Mouse (Mus musculus) limb, embryonic 10.5 days (tissue): ENCODE measurements at regions not wholly inside any gene's neighbourhood (a gene's known extent, or its start where the extent isn't known, plus 50 kb on each side); places are given as distances from the start of the nearest gene placed in this dataset.

ENCODE experiments used
- DNase-seq: peaks from one replicate; pipeline ENCODE4 v3.0.0-alpha.2; 2017; ENCODE audit warnings: low spot score
- H3K27ac ChIP-seq: fragments of 300-500 bp; sonication (generic); 2 replicates; pipeline ENCODE4 v1.5.1; 2016; ENCODE audit warnings: mild to moderate bottlenecking
- H3K27me3 ChIP-seq: fragments of 300-500 bp; sonication (generic); 2 replicates; pipeline ENCODE4 v1.6.1; 2016; ENCODE audit warnings: low read depth, mild to moderate bottlenecking; ENCODE audit not compliant: poor library complexity, severe bottlenecking
- H3K36me3 ChIP-seq: fragments of 300-500 bp; sonication (generic); 2 replicates; pipeline ENCODE4 v1.6.1; 2016; ENCODE audit warnings: mild to moderate bottlenecking, moderate library complexity
- H3K4me1 ChIP-seq: fragments of 300-500 bp; sonication (generic); 2 replicates; pipeline ENCODE4 v1.6.1; 2016
- H3K4me3 ChIP-seq: fragments of 300-500 bp; sonication (generic); 2 replicates; pipeline ENCODE4 v1.5.1; 2016; ENCODE audit warnings: mild to moderate bottlenecking, moderate library complexity
- H3K9me3 ChIP-seq: fragments of 300-500 bp; sonication (generic); replicated peaks from 2 replicates; pipeline ENCODE4 v1.6.1; 2016; ENCODE audit warnings: mild to moderate bottlenecking
- WGBS: fragments of 180-500 bp; shearing (Covaris S2); methylation state at CpG from one replicate; pipeline ENCODE4 v1.1.7; 2016; 5-methylcytosine and 5-hydroxymethylcytosine counted together

DNA sequence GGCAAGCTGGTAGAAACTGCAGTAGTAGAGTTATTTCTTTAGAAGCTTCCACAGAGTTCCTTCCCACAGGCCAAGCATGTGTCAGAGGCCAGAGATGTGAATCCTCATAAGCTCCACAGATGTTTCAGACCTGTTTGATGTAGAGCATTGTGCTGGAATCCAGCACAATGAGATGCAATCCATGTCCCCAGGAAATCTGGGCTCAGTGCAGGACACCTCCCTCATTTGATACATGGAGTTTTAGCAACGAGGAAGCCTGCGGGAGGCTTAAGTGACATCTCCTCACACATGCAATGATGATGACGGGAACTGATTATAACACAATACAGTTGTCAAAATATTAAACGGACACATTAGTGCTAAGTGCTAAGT is 133.7 kb downstream of the Slc30a10 start:
- Histone ChIP-seq H3K27ac (no peak overlapping the region), H3K27me3 (no peaks in the 10 kb centered on the region), H3K36me3 (no peaks in the 10 kb centered on the region), H3K4me1 (no peaks in the 10 kb centered on the region), H3K9me3 (no peaks in the 10 kb centered on the region), H3K4me3 (no peak overlapping the region)
- no peak for DNase-seq
- WGBS, result 91% methylated on average over 4 of the region's 4 CpGs

DNA sequence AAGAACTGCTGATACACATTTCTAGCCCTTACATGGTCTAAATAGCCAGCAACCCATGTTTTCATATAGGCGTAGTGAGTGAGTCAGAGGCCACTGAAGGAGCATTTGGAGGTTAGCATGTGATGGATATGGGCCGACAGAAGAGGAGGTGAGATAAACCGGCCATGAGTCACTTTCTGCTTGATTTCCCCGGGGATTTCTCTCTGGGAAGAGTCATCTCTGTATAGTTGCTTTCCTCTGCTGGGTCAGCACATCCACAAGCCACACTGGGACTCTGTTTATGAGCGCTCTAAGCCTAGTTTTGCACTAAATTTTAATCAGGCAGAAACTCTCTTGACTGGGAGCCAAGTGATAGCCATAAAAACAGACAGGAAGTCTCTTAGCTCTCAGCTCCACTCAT is 142.2 kb downstream of the Slc30a10 start:
- no peak for DNase-seq
- H3K4me1 ChIP-seq, result no peaks in the 10 kb centered on the region

GRCm38 (mm10) chr1:185598514-185598913 is 143.9 kb downstream of the Slc30a10 start:
- DNase-seq, result no peak
- no peak overlapping the region for H3K27ac ChIP-seq
- H3K36me3 ChIP-seq, result no peaks in the 10 kb centered on the region
- no peaks in the 10 kb centered on the region for H3K4me1 ChIP-seq
- H3K4me3 ChIP-seq, result no peak overlapping the region
- H3K9me3 ChIP-seq, result no peaks in the 10 kb centered on the region
- WGBS, result 90% methylated on average over 7 of the region's 7 CpGs
- no peaks in the 10 kb centered on the region for H3K27me3 ChIP-seq

More for the DNA sequence above, 142.2 kb downstream of the Slc30a10 start:
- H3K9me3 ChIP-seq, result no peaks in the 10 kb centered on the region
- H3K36me3 ChIP-seq, result no peaks in the 10 kb centered on the region
- no peak overlapping the region for H3K4me3 ChIP-seq
- H3K27me3 ChIP-seq, result no peaks in the 10 kb centered on the region
- 88% methylated on average over 5 of the region's 5 CpGs for WGBS
- H3K27ac ChIP-seq, result no peak overlapping the region

- no peak overlapping the region for H3K27ac ChIP-seq
- no peak for DNase-seq
- H3K9me3 ChIP-seq, result no peaks in the 10 kb centered on the region
- H3K36me3 ChIP-seq, result no peaks in the 10 kb centered on the region
- no peaks in the 10 kb centered on the region for H3K4me1 ChIP-seq
- H3K4me3 ChIP-seq, result no peak overlapping the region
- H3K27me3 ChIP-seq, result no peaks in the 10 kb centered on the region
- 85% methylated on average over 1 of the region's 1 CpGs for WGBS
These were observed 146.5 kb downstream of the Slc30a10 start for GRCm38 (mm10) chr1:185601166-185601565.

DNA sequence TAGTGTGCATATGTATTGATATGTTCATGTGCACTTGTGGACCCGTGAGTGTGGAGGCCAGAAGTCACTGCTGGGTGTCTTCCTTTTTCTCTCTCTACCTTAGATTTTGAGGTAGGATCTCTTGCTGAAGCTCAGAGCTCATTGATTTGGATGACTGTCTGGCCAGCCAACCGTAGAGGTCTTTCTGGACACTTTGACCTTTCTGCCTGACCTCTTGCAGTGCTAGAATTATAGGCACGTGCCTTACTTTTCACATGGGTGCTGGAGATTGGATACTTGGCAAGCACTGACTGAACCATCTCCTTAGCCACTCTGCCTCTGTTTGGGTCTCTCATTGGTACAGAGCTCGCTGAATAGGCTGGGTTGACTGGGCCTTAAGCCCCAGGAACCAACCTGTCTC is 151.3 kb downstream of the Slc30a10 start:
- no peak for DNase-seq
- WGBS, result 87% methylated on average over 4 of the region's 4 CpGs
- no peak overlapping the region for H3K27ac ChIP-seq
- H3K4me3 ChIP-seq, result no peak overlapping the region
- H3K9me3 ChIP-seq, result no peaks in the 10 kb centered on the region
- no peaks in the 10 kb centered on the region for H3K27me3 ChIP-seq
- no peaks in the 10 kb centered on the region for H3K4me1 ChIP-seq
- no peaks in the 10 kb centered on the region for H3K36me3 ChIP-seq

GRCm38 (mm10) chr1:185607611-185608010 is 153.0 kb downstream of the Slc30a10 start:
- Histone ChIP-seq H3K4me3 (no peak overlapping the region), H3K4me1 (no peaks in the 10 kb centered on the region), H3K27me3 (no peaks in the 10 kb centered on the region), H3K9me3 (no peaks in the 10 kb centered on the region), H3K27ac (no peak overlapping the region), H3K36me3 (no peaks in the 10 kb centered on the region)
- no peak for DNase-seq
- 88% methylated on average over 5 of the region's 5 CpGs for WGBS

DNA sequence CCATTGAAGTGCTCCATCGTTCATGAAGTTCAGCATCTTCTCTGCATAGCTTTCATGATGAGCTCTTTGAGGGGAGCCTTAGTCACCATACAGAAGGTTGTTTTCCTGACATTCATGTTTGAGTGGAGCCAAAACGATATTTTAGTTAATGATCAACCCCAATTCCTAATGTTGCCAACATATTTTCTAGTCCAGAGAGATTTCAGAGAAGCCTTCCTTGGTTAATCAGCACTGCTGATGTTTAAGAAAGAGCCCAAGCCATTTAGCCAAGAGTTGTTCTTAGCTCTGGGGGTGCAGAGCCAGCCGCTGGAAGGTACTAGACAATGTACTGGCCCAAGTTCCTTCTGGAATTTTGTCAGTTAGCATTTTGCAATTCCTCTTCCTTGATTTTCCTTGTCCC is 153.8 kb downstream of the Slc30a10 start:
- Histone ChIP-seq H3K27ac (no peak overlapping the region), H3K9me3 (no peaks in the 10 kb centered on the region), H3K4me1 (no peaks in the 10 kb centered on the region), H3K36me3 (no peaks in the 10 kb centered on the region), H3K4me3 (no peak overlapping the region), H3K27me3 (no peaks in the 10 kb centered on the region)
- 95% methylated on average over 3 of the region's 3 CpGs for WGBS
- no peak for DNase-seq

DNA sequence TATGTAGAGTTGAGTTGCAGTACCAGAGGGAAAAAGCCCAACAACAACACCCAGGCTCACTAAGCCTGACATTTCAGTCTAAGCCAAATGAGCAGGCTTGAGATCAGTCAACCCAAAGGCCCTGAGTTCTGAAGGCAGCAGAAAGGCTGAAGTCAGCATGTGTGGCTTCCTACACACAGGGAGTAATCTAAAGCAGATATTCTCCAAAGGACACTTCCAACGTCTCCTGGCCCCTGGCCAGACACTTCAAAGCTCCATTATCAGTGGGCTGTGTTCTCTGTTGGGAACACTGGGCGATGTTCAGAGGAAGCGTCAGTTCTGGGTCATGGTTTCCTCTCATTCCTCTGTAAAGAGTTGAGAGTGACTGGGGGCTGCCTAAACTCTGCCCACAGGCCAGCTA is 155.9 kb downstream of the Slc30a10 start:
- DNase-seq, result no peak
- H3K4me3 ChIP-seq, result no peak overlapping the region
- H3K27ac ChIP-seq, result no peak overlapping the region
- H3K9me3 ChIP-seq, result no peaks in the 10 kb centered on the region
- H3K27me3 ChIP-seq, result no peaks in the 10 kb centered on the region
- H3K4me1 ChIP-seq, result no peaks in the 10 kb centered on the region
- H3K36me3 ChIP-seq, result no peaks in the 10 kb centered on the region
- 63% methylated on average over 3 of the region's 3 CpGs for WGBS

GRCm38 (mm10) chr1:185615819-185616429 is 161.3 kb downstream of the Slc30a10 start:
- 30% methylated on average over 10 of the region's 10 CpGs for WGBS

GRCm38 (mm10) chr1:185617691-185618090 is 163.0 kb downstream of the Slc30a10 start:
- H3K36me3 ChIP-seq, result no peaks in the 10 kb centered on the region
- H3K27me3 ChIP-seq, result no peaks in the 10 kb centered on the region
- H3K27ac ChIP-seq, result no peak overlapping the region
- H3K4me1 ChIP-seq, result no peaks in the 10 kb centered on the region
- 84% methylated on average over 4 of the region's 4 CpGs for WGBS
- no peak overlapping the region for H3K4me3 ChIP-seq
- no peaks in the 10 kb centered on the region for H3K9me3 ChIP-seq
- DNase-seq, result no peak

More at GRCm38 (mm10) chr1:185615819-185616429, 161.3 kb downstream of the Slc30a10 start:
- Histone ChIP-seq H3K4me3 (no peak overlapping the region), H3K9me3 (no peaks in the 10 kb centered on the region), H3K4me1 (no peaks in the 10 kb centered on the region), H3K36me3 (no peaks in the 10 kb centered on the region), H3K27ac (no peak overlapping the region), H3K27me3 (no peaks in the 10 kb centered on the region)
- no peak for DNase-seq

GRCm38 (mm10) chr1:185619011-185619410 is 164.4 kb downstream of the Slc30a10 start:
- no peaks in the 10 kb centered on the region for H3K27me3 ChIP-seq
- DNase-seq, result no peak
- H3K4me1 ChIP-seq, result no peaks in the 10 kb centered on the region
- 93% methylated on average over 9 of the region's 9 CpGs for WGBS
- H3K36me3 ChIP-seq, result no peaks in the 10 kb centered on the region
- no peak overlapping the region for H3K4me3 ChIP-seq
- H3K27ac ChIP-seq, result no peak overlapping the region
- no peaks in the 10 kb centered on the region for H3K9me3 ChIP-seq

GRCm38 (mm10) chr1:185628401-185628800 is 173.8 kb downstream of the Slc30a10 start:
- no peaks in the 10 kb centered on the region for H3K27me3 ChIP-seq
- H3K4me1 ChIP-seq, result no peaks in the 10 kb centered on the region
- no peak for DNase-seq
- no peak overlapping the region for H3K4me3 ChIP-seq
- no peaks in the 10 kb centered on the region for H3K9me3 ChIP-seq
- 90% methylated on average over 3 of the region's 3 CpGs for WGBS
- H3K36me3 ChIP-seq, result no peaks in the 10 kb centered on the region
- H3K27ac ChIP-seq, result no peak overlapping the region

- no peak overlapping the region for H3K4me3 ChIP-seq
- 86% methylated on average over 9 of the region's 9 CpGs for WGBS
- H3K9me3 ChIP-seq, result no peaks in the 10 kb centered on the region
- no peak for DNase-seq
- no peaks in the 10 kb centered on the region for H3K36me3 ChIP-seq
- H3K27me3 ChIP-seq, result no peaks in the 10 kb centered on the region
- no peak overlapping the region for H3K27ac ChIP-seq
- H3K4me1 ChIP-seq, result no peaks in the 10 kb centered on the region
These were observed 175.3 kb downstream of the Slc30a10 start for GRCm38 (mm10) chr1:185629976-185630375.

GRCm38 (mm10) chr1:185638631-185639030 is 184.0 kb downstream of the Slc30a10 start:
- Histone ChIP-seq H3K4me3 (no peak overlapping the region), H3K4me1 (0 out of 2 replicates have a peak, but pooled peaks cover 2% of the 10 kb centered on the region), H3K27me3 (no peaks in the 10 kb centered on the region), H3K36me3 (no peaks in the 10 kb centered on the region), H3K27ac (no peak overlapping the region), H3K9me3 (no peaks in the 10 kb centered on the region)
- 97% methylated on average over 6 of the region's 6 CpGs for WGBS
- no peak for DNase-seq
